Mouse (Mus musculus): Measurements from ENCODE around the gene 2810021J22Rik. TPM values are rescaled to one million over a fixed set of nuclear protein-coding genes. Genes with fewer than 3 reads are reported as not detected.

The 2810021J22Rik gene
- total and polyA plus RNA-seq, 2 experiments from 2014 or later = 6.9 to 7.7 TPM

- Histone ChIP-seq H3K4me1 (ENCODE audit: insufficient read depth, low read length) (0 out of 2 replicates have a peak, but pooled peaks cover 1% of the 10 kb centered on the region), H3K4me3 (ENCODE audit: low read length) (no peak overlapping the region), H3K9me3 (ENCODE audit: low read length) (no peaks in the 10 kb centered on the region), H3K27ac (no peak overlapping the region), H3K36me3 (ENCODE audit: insufficient read depth, low read length) (peaks cover 45% of the 10 kb centered on the region; the same call in 1 of the 2 replicates), H3K9ac (replicated peaks; ENCODE audit: low read length) (no peak overlapping the region), H3K4me2 (ENCODE audit: low read depth, low read length) (no peak overlapping the region), H3K27me3 (ENCODE audit: insufficient read depth, low read length) (no peaks in the 10 kb centered on the region)
- DNase-seq (ENCODE audit: low spot score) = peak; percentile 44
- WGBS = 64% methylated on average over 4 of the region's 4 CpGs
- TF ChIP-seq CTCF (IDR thresholded peaks at IDR 0.05; ENCODE audit: low read depth) = peak; percentile 57
- peak; percentile 41 for ATAC-seq
These were observed 64.6 kb downstream of the 2810021J22Rik start for GRCm38 (mm10) chr11:58931576-58931975.

Other genes starting within 250 kb of the 2810021J22Rik start
- not detected in 2 replicates for gene Olfr323, start 236.7 kb upstream of the 2810021J22Rik start, total RNA-seq (2014; rRNA removed)
- gene Olfr323, start 236.7 kb upstream of the 2810021J22Rik start, polyA plus RNA-seq (2015; fragmentation: Nextera tagmentation; extraction: Ambion mirVana) = not detected in 2 replicates
- gene Trim58, start 226.8 kb upstream of the 2810021J22Rik start, total RNA-seq (2014; rRNA removed) = 0.10 TPM in 1 of 2 replicates, not detected in the other
- gene Trim58, start 226.8 kb upstream of the 2810021J22Rik start, polyA plus RNA-seq (2015; fragmentation: Nextera tagmentation; extraction: Ambion mirVana) = 0.10 and 0.31 TPM in 2 replicates
- gene Olfr322, start 208.4 kb upstream of the 2810021J22Rik start, total RNA-seq (2014; rRNA removed) = 0.07 and 0.16 TPM in 2 replicates
- gene Olfr322, start 208.4 kb upstream of the 2810021J22Rik start, polyA plus RNA-seq (2015; fragmentation: Nextera tagmentation; extraction: Ambion mirVana) = not detected in 2 replicates
- gene Olfr320, start 186.1 kb upstream of the 2810021J22Rik start, total RNA-seq (2014; rRNA removed) = not detected in 2 replicates
- not detected in 2 replicates for gene Olfr320, start 186.1 kb upstream of the 2810021J22Rik start, polyA plus RNA-seq (2015; fragmentation: Nextera tagmentation; extraction: Ambion mirVana)
- not detected in 2 replicates for gene Olfr319, start 168.1 kb upstream of the 2810021J22Rik start, total RNA-seq (2014; rRNA removed)
- not detected in 2 replicates for gene Olfr319, start 168.1 kb upstream of the 2810021J22Rik start, polyA plus RNA-seq (2015; fragmentation: Nextera tagmentation; extraction: Ambion mirVana)
- gene Olfr318, start 143.2 kb upstream of the 2810021J22Rik start, total RNA-seq (2014; rRNA removed) = not detected in 2 replicates
- gene Olfr318, start 143.2 kb upstream of the 2810021J22Rik start, polyA plus RNA-seq (2015; fragmentation: Nextera tagmentation; extraction: Ambion mirVana) = not detected in 2 replicates
- gene Olfr317, start 128.0 kb upstream of the 2810021J22Rik start, total RNA-seq (2014; rRNA removed) = 1.7 and 2.3 TPM in 2 replicates
- gene Olfr317, start 128.0 kb upstream of the 2810021J22Rik start, polyA plus RNA-seq (2015; fragmentation: Nextera tagmentation; extraction: Ambion mirVana) = 0.08 and 0.18 TPM in 2 replicates
- not detected in 2 replicates for gene Olfr316, start 114.5 kb upstream of the 2810021J22Rik start, total RNA-seq (2014; rRNA removed)
- gene Olfr316, start 114.5 kb upstream of the 2810021J22Rik start, polyA plus RNA-seq (2015; fragmentation: Nextera tagmentation; extraction: Ambion mirVana) = not detected in 2 replicates
- not detected in 2 replicates for gene Olfr315, start 94.0 kb upstream of the 2810021J22Rik start, total RNA-seq (2014; rRNA removed)
- gene Olfr315, start 94.0 kb upstream of the 2810021J22Rik start, polyA plus RNA-seq (2015; fragmentation: Nextera tagmentation; extraction: Ambion mirVana) = not detected in 2 replicates
- not detected in 2 replicates for gene Olfr314, start 84.3 kb upstream of the 2810021J22Rik start, total RNA-seq (2014; rRNA removed)
- gene Olfr314, start 84.3 kb upstream of the 2810021J22Rik start, polyA plus RNA-seq (2015; fragmentation: Nextera tagmentation; extraction: Ambion mirVana) = not detected in 2 replicates
- 4.7 and 5.9 TPM in 2 replicates for gene Fam183b, start 65.3 kb upstream of the 2810021J22Rik start, total RNA-seq (2014; rRNA removed)
- gene Fam183b, start 65.3 kb upstream of the 2810021J22Rik start, polyA plus RNA-seq (2015; fragmentation: Nextera tagmentation; extraction: Ambion mirVana) = 11.1 and 15.0 TPM in 2 replicates
- not detected in 2 replicates for gene Olfr313, start 52.2 kb upstream of the 2810021J22Rik start, total RNA-seq (2014; rRNA removed)
- gene Olfr313, start 52.2 kb upstream of the 2810021J22Rik start, polyA plus RNA-seq (2015; fragmentation: Nextera tagmentation; extraction: Ambion mirVana) = not detected in 2 replicates
- not detected in 2 replicates for gene Olfr312, start 38.0 kb upstream of the 2810021J22Rik start, total RNA-seq (2014; rRNA removed)
- gene Olfr312, start 38.0 kb upstream of the 2810021J22Rik start, polyA plus RNA-seq (2015; fragmentation: Nextera tagmentation; extraction: Ambion mirVana) = not detected in 2 replicates
- not detected in 2 replicates for gene Olfr311, start 28.0 kb upstream of the 2810021J22Rik start, total RNA-seq (2014; rRNA removed)
- not detected in 2 replicates for gene Olfr311, start 28.0 kb upstream of the 2810021J22Rik start, polyA plus RNA-seq (2015; fragmentation: Nextera tagmentation; extraction: Ambion mirVana)
- 13.3 and 16.4 TPM in 2 replicates for gene Gm12258, start 20.1 kb upstream of the 2810021J22Rik start, total RNA-seq (2014; rRNA removed)
- gene Gm12258, start 20.1 kb upstream of the 2810021J22Rik start, polyA plus RNA-seq (2015; fragmentation: Nextera tagmentation; extraction: Ambion mirVana) = 7.9 and 9.9 TPM in 2 replicates
- gene Zfp39, start 37.0 kb downstream of the 2810021J22Rik start, total RNA-seq (2014; rRNA removed) = 7.1 and 7.2 TPM in 2 replicates
- gene Zfp39, start 37.0 kb downstream of the 2810021J22Rik start, polyA plus RNA-seq (2015; fragmentation: Nextera tagmentation; extraction: Ambion mirVana) = 4.2 and 4.7 TPM in 2 replicates
- not detected in 2 replicates for gene Btnl10, start 50.7 kb downstream of the 2810021J22Rik start, total RNA-seq (2014; rRNA removed)
- 0.04 TPM in 1 of 2 replicates, not detected in the other for gene Btnl10, start 50.7 kb downstream of the 2810021J22Rik start, polyA plus RNA-seq (2015; fragmentation: Nextera tagmentation; extraction: Ambion mirVana)
- gene Rnf187, start 71.7 kb downstream of the 2810021J22Rik start, total RNA-seq (2014; rRNA removed) = 975 and 1,069 TPM in 2 replicates
- gene Rnf187, start 71.7 kb downstream of the 2810021J22Rik start, polyA plus RNA-seq (2015; fragmentation: Nextera tagmentation; extraction: Ambion mirVana) = 649 and 670 TPM in 2 replicates
- gene Hist3h2ba, start 81.7 kb downstream of the 2810021J22Rik start, total RNA-seq (2014; rRNA removed) = 625 and 1,276 TPM in 2 replicates
- 103 and 109 TPM in 2 replicates for gene Hist3h2ba, start 81.7 kb downstream of the 2810021J22Rik start, polyA plus RNA-seq (2015; fragmentation: Nextera tagmentation; extraction: Ambion mirVana)
- gene Hist3h2a, start 87.5 kb downstream of the 2810021J22Rik start, total RNA-seq (2014; rRNA removed) = 218 and 236 TPM in 2 replicates
- gene Hist3h2a, start 87.5 kb downstream of the 2810021J22Rik start, polyA plus RNA-seq (2015; fragmentation: Nextera tagmentation; extraction: Ambion mirVana) = 49.6 and 53.3 TPM in 2 replicates
- gene Trim17, start 87.5 kb downstream of the 2810021J22Rik start, total RNA-seq (2014; rRNA removed) = 2.8 and 4.3 TPM in 2 replicates
- gene Trim17, start 87.5 kb downstream of the 2810021J22Rik start, polyA plus RNA-seq (2015; fragmentation: Nextera tagmentation; extraction: Ambion mirVana) = 0.55 and 0.74 TPM in 2 replicates
- gene Trim11, start 110.9 kb downstream of the 2810021J22Rik start, total RNA-seq (2014; rRNA removed) = 31.7 and 31.8 TPM in 2 replicates
- gene Trim11, start 110.9 kb downstream of the 2810021J22Rik start, polyA plus RNA-seq (2015; fragmentation: Nextera tagmentation; extraction: Ambion mirVana) = 14.1 and 15.9 TPM in 2 replicates

Measured in hindbrain, postnatal 0 days (tissue).